Mouse (Mus musculus) heart, embryonic 12.5 days (tissue): ENCODE measurements at regions not wholly inside any gene's neighbourhood (a gene's known extent, or its start where the extent isn't known, plus 50 kb on each side); places are given as distances from the start of the nearest gene placed in this dataset.
"Not testable (repeated sequence)": the region's sequence is repeated elsewhere in the genome, so short reads cannot be mapped to it uniquely, and the experiment has no call there.

Source experiments
- ATAC-seq: fragments of 200-750 bp; cut with Nextera tagmentation; 2 replicates; pipeline ENCODE4 v1.8.0; 2017; ENCODE audit warnings: moderate TSS enrichment, moderate library complexity; ENCODE audit not compliant: insufficient number of reproducible peaks, low FRiP score
- H3K27ac ChIP-seq: fragments of 300-500 bp; sonication (generic); 2 replicates; pipeline ENCODE4 v1.5.1; 2016; ENCODE audit warnings: mild to moderate bottlenecking, moderate library complexity; ENCODE audit not compliant: poor library complexity, severe bottlenecking
- H3K27me3 ChIP-seq: fragments of 300-500 bp; sonication (generic); replicated peaks from 2 replicates; pipeline ENCODE4 v1.6.1; 2016; ENCODE audit warnings: mild to moderate bottlenecking, moderate library complexity
- H3K36me3 ChIP-seq: fragments of 300-500 bp; sonication (generic); 2 replicates; pipeline ENCODE4 v1.6.1; 2016; ENCODE audit warnings: mild to moderate bottlenecking, moderate library complexity
- H3K4me1 ChIP-seq: fragments of 300-500 bp; sonication (generic); replicated peaks from 2 replicates; pipeline ENCODE4 v1.6.1; 2016; ENCODE audit warnings: mild to moderate bottlenecking
- H3K4me2 ChIP-seq: fragments of 300-500 bp; sonication (generic); 2 replicates; pipeline ENCODE4 v1.6.1; 2016; ENCODE audit warnings: mild to moderate bottlenecking, moderate library complexity
- H3K4me3 ChIP-seq: fragments of 300-500 bp; sonication (generic); 2 replicates; pipeline ENCODE4 v1.5.1; 2016; ENCODE audit warnings: mild to moderate bottlenecking
- H3K9ac ChIP-seq: fragments of 300-500 bp; sonication (generic); 2 replicates; pipeline ENCODE4 v1.6.1; 2016; ENCODE audit warnings: mild to moderate bottlenecking, moderate library complexity
- H3K9me3 ChIP-seq: fragments of 300-500 bp; sonication (generic); replicated peaks from 2 replicates; pipeline ENCODE4 v1.6.1; 2016; ENCODE audit warnings: mild to moderate bottlenecking, moderate library complexity
- WGBS: fragments of 180-500 bp; shearing (Covaris S2); methylation state at CpG from one replicate; pipeline ENCODE4 v1.1.7; 2016; 5-methylcytosine and 5-hydroxymethylcytosine counted together

DNA sequence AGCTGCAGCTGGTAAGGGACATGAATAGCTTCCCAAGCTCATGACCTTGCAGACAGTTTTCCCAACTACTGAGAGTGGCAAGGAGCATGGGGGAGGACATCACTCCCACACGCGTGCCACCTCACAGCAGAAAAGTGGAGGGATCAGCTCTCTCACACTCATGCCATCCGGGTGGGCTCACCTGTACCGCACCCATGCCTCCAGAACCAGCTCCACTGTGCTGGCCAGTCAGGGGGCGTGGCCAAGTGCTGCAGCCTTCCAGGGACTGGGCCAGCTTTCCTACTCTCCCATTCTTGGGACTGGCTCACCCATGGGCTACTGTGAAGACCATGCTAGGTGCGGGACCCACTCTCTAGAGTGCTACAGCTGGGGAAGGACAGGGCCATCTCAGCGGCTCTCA is 88.4 kb upstream of the Klf13 start:
- no peaks in the 10 kb centered on the region for H3K36me3 ChIP-seq
- H3K9me3 ChIP-seq, result peaks cover 5% of the 10 kb centered on the region; the same call in 1 of the 2 replicates
- 84% methylated on average over 7 of the region's 7 CpGs for WGBS
- peaks cover 32% of the 10 kb centered on the region for H3K4me1 ChIP-seq
- H3K4me3 ChIP-seq, result no peak overlapping the region
- H3K27ac ChIP-seq, result no peak overlapping the region
- H3K4me2 ChIP-seq, result no peak overlapping the region
- H3K9ac ChIP-seq, result no peak overlapping the region
- H3K27me3 ChIP-seq, result no peaks in the 10 kb centered on the region
- peak; percentile 34; the same call in 1 of the 2 replicates for ATAC-seq

GRCm38 (mm10) chr7:64025155-64025554 is 86.4 kb upstream of the Klf13 start:
- Histone ChIP-seq H3K4me3 (no peak overlapping the region), H3K27me3 (no peaks in the 10 kb centered on the region), H3K9me3 (peaks cover 5% of the 10 kb centered on the region; the same call in 1 of the 2 replicates), H3K4me1 (peaks cover 41% of the 10 kb centered on the region), H3K36me3 (no peaks in the 10 kb centered on the region), H3K27ac (no peak overlapping the region), H3K9ac (no peak overlapping the region), H3K4me2 (no peak overlapping the region)
- no peak for ATAC-seq
- 87% methylated on average over 2 of the region's 2 CpGs for WGBS

GRCm38 (mm10) chr7:64024253-64024652 is 85.5 kb upstream of the Klf13 start:
- peaks cover 5% of the 10 kb centered on the region; the same call in 1 of the 2 replicates for H3K9me3 ChIP-seq
- H3K36me3 ChIP-seq, result no peaks in the 10 kb centered on the region
- H3K9ac ChIP-seq, result no peak overlapping the region
- ATAC-seq, result no peak
- peaks cover 41% of the 10 kb centered on the region for H3K4me1 ChIP-seq
- H3K27me3 ChIP-seq, result no peaks in the 10 kb centered on the region
- WGBS, result 63% methylated on average over 4 of the region's 4 CpGs
- H3K4me2 ChIP-seq, result no peak overlapping the region
- no peak overlapping the region for H3K4me3 ChIP-seq
- H3K27ac ChIP-seq, result no peak overlapping the region

GRCm38 (mm10) chr7:64022711-64023468 is 84.2 kb upstream of the Klf13 start:
- Histone ChIP-seq H3K36me3 (no peaks in the 10 kb centered on the region), H3K9me3 (no peaks in the 10 kb centered on the region), H3K4me2 (no peak overlapping the region), H3K27ac (peak overlapping the region; percentile 72), H3K9ac (no peak overlapping the region), H3K4me3 (no peak overlapping the region), H3K4me1 (peaks cover 41% of the 10 kb centered on the region), H3K27me3 (no peaks in the 10 kb centered on the region)
- 55% methylated on average over 7 of the region's 7 CpGs for WGBS
- ATAC-seq, result no peak

DNA sequence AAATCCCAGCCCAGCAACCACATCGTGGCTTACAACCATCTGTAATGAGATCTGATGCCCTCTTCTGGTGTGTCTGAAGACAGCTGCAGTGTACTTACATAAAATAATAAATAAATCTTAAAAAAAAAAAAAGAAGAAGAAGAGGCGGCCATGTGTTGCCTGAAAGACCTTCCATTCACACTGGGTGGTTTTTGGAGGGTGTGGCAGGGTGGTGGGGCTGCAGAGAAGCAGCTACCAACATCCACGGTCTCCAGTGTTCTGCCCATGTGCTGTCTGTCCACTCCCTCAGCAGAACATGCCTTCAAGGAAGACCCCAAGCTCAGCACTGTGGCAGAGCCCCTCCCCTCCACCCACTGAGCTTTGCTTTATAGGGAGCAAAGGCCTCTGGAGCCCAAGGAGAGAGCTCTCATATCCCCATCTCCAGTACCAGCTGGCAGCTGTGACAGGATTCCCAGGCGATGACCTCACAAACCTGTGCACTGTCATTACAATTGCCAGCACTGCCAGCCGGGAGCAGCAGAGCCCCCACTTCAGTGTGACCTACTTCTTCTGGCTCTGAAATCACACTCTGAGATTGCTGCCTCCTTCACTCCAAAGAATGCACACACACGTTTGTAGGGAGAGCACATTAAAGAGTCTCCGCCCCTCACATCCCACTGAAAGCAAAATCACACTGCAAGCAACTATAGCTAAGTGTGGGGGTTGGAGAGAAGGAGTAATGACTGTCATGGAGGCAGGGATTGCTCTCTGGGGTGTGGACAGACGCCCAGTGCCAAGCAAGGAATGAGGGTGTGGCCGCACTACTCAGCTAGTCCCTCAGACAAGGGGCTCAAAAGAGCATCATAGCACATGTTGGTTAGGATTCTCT is 82.8 kb upstream of the Klf13 start:
- H3K4me1 ChIP-seq, result peaks cover 37% of the 10 kb centered on the region
- peak; percentile 51 for ATAC-seq
- no peaks in the 10 kb centered on the region for H3K36me3 ChIP-seq
- H3K9me3 ChIP-seq, result no peaks in the 10 kb centered on the region
- no peaks in the 10 kb centered on the region for H3K27me3 ChIP-seq
- peak overlapping the region; percentile 72 for H3K27ac ChIP-seq
- 44% methylated on average over 9 of the region's 9 CpGs for WGBS
- no peak overlapping the region for H3K9ac ChIP-seq
- H3K4me2 ChIP-seq, result peak overlapping the region; percentile 16; the same call in 1 of the 2 replicates
- no peak overlapping the region for H3K4me3 ChIP-seq

GRCm38 (mm10) chr7:64018107-64018506 is 79.4 kb upstream of the Klf13 start:
- Histone ChIP-seq H3K9ac (no peak overlapping the region), H3K9me3 (no peaks in the 10 kb centered on the region), H3K27ac (no peak overlapping the region), H3K27me3 (no peaks in the 10 kb centered on the region), H3K4me2 (no peak overlapping the region), H3K36me3 (no peaks in the 10 kb centered on the region), H3K4me1 (peaks cover 39% of the 10 kb centered on the region), H3K4me3 (no peak overlapping the region)
- no peak for ATAC-seq
- WGBS, result 65% methylated on average over 3 of the region's 3 CpGs

- Histone ChIP-seq H3K27me3 (no peaks in the 10 kb centered on the region), H3K27ac (no peak overlapping the region), H3K4me1 (peaks cover 36% of the 10 kb centered on the region), H3K4me3 (no peak overlapping the region), H3K4me2 (no peak overlapping the region), H3K9ac (no peak overlapping the region), H3K9me3 (no peaks in the 10 kb centered on the region), H3K36me3 (no peaks in the 10 kb centered on the region)
- no peak for ATAC-seq
- WGBS, result 88% methylated on average over 3 of the region's 3 CpGs
Measured at GRCm38 (mm10) chr7:64016874-64017273, 78.2 kb upstream of the Klf13 start.

DNA sequence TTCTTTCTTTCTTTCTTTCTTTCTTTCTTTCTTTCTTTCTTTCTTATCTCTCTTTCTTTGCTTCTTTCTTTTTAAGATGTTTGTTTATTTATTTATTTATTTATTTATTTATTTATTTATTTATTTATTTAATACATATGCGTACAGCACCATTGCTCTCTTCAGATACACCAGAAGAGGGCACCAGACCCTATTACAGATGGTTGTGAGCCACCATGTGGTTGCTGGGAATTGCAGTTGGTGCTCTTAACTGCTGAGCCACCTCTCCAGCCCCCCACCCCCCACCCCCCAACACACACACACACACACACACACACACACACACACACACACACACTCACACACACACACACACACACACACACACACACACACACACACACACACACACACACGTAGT is 76.4 kb upstream of the Klf13 start:
- H3K27ac ChIP-seq, H3K4me3 ChIP-seq, H3K9me3 ChIP-seq, H3K27me3 ChIP-seq, ATAC-seq, H3K36me3 ChIP-seq, H3K9ac ChIP-seq, H3K4me2 ChIP-seq: not testable (repeated sequence)
- peaks cover 38% of the 10 kb centered on the region for H3K4me1 ChIP-seq
- 88% methylated on average over 2 of the region's 2 CpGs for WGBS

DNA sequence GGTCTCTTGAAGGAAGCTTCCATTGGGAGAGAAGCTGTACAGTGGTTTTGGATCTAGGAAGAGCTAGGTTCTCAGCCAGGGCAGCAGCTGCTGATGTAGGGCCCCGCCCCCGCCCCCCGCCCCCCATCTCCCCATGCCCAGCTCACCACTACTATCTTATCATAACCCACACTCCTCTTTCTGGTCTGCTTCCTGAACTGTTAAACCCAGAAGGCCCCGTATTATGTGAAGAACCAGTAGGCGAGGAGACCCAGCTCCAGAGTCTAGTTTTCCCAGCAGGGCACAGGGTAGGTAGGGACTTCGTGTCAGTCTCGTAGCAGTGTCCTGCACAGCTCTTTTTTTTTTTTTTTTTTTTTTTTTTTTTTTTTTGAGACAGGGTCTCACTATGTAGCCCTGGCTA is 75.5 kb upstream of the Klf13 start:
- H3K4me3 ChIP-seq, result no peak overlapping the region
- H3K36me3 ChIP-seq, result no peaks in the 10 kb centered on the region
- no peaks in the 10 kb centered on the region for H3K9me3 ChIP-seq
- no peaks in the 10 kb centered on the region for H3K27me3 ChIP-seq
- ATAC-seq, result no peak
- H3K9ac ChIP-seq, result no peak overlapping the region
- 19% methylated on average over 7 of the region's 7 CpGs for WGBS
- H3K27ac ChIP-seq, result no peak overlapping the region
- H3K4me2 ChIP-seq, result no peak overlapping the region
- peaks cover 38% of the 10 kb centered on the region for H3K4me1 ChIP-seq

DNA sequence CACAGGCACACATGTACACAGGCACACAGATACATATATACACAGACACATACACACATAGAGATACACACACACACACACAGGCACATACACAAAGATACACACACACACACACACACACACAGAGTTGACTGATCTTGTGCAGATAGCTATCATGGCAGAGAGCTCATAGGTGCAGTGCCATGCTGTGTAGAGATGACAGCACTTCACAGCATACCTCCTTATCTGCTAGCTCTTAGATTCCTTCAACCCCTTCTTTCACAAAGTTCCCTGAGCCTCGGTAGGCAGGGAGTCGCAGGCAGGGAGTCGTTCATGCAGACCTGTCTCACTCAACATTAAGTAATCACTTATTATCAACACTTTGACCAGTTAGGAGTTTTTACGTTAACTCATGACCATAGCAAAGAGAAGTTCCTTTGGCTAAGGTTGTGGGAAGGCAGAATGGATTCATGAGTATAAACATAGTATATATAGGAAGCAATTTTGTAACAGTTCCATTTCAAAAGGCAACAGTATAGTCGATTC is 74.4 kb upstream of the Klf13 start:
- ATAC-seq, result no peak
- Histone ChIP-seq H3K4me2 (no peak overlapping the region), H3K27ac (no peak overlapping the region), H3K36me3 (no peaks in the 10 kb centered on the region), H3K4me1 (peaks cover 38% of the 10 kb centered on the region), H3K9me3 (no peaks in the 10 kb centered on the region), H3K4me3 (no peak overlapping the region), H3K9ac (no peak overlapping the region), H3K27me3 (no peaks in the 10 kb centered on the region)
- 24% methylated on average over 5 of the region's 5 CpGs for WGBS

GRCm38 (mm10) chr7:64012268-64012601 is 73.5 kb upstream of the Klf13 start:
- Histone ChIP-seq H3K4me2 (no peak overlapping the region), H3K9ac (no peak overlapping the region), H3K4me3 (no peak overlapping the region), H3K9me3 (no peaks in the 10 kb centered on the region), H3K36me3 (no peaks in the 10 kb centered on the region), H3K27me3 (no peaks in the 10 kb centered on the region), H3K4me1 (peaks cover 40% of the 10 kb centered on the region), H3K27ac (no peak overlapping the region)
- WGBS, result 76% methylated on average over 8 of the region's 8 CpGs
- ATAC-seq, result no peak
